Mouse (Mus musculus) left cerebral cortex, adult 11 months (tissue): ENCODE measurements around the gene Tmem35b.
"Not testable (repeated sequence)": the region's sequence is repeated elsewhere in the genome, so short reads cannot be mapped to it uniquely, and the experiment has no call there.

Experiments
- DNase-seq: peaks from one replicate; pipeline ENCODE4 v3.0.0; 2022; ENCODE audit warnings: low spot score

Tmem35b gene

GRCm38 (mm10) chr4:127123391-127123790 is at the start of gene Tmem35b:
Gene Tmem35b, plus strand, starts transcription at chr4:127123691.
- DNase-seq = no peak

- no peak for DNase-seq
Observed at GRCm38 (mm10) chr4:127074915-127075314, 48.6 kb upstream of the Tmem35b start.

- DNase-seq = peak; percentile 92
Observed at GRCm38 (mm10) chr4:127076875-127077548, 46.5 kb upstream of the Tmem35b start, which contains the start of gene Zmym6. Gene Zmym6, plus strand, starts transcription at chr4:127077383.

GRCm38 (mm10) chr4:127080806-127081205 is 42.7 kb upstream of the Tmem35b start:
- no peak for DNase-seq

- DNase-seq = no peak
Observed at GRCm38 (mm10) chr4:127083131-127083530, 40.4 kb upstream of the Tmem35b start.

GRCm38 (mm10) chr4:127085761-127086160 is 37.7 kb upstream of the Tmem35b start:
- no peak for DNase-seq

- DNase-seq = no peak
Observed at GRCm38 (mm10) chr4:127091188-127091587, 32.3 kb upstream of the Tmem35b start.

GRCm38 (mm10) chr4:127095090-127095489 is 28.4 kb upstream of the Tmem35b start:
- no peak for DNase-seq

- DNase-seq = not testable (repeated sequence)
Observed at GRCm38 (mm10) chr4:127099552-127099951, 23.9 kb upstream of the Tmem35b start.

- DNase-seq = no peak
Observed at GRCm38 (mm10) chr4:127107566-127107965, 15.9 kb upstream of the Tmem35b start.

GRCm38 (mm10) chr4:127110570-127110969 is 12.9 kb upstream of the Tmem35b start:
- DNase-seq = no peak

- no peak for DNase-seq
Observed at GRCm38 (mm10) chr4:127124331-127124730, 840 bp downstream of the Tmem35b start.

- peak; percentile 13 for DNase-seq
Observed at GRCm38 (mm10) chr4:127125834-127126463, 2.5 kb downstream of the Tmem35b start.

- no peak for DNase-seq
Observed at GRCm38 (mm10) chr4:127134687-127135086, 11.2 kb downstream of the Tmem35b start.

GRCm38 (mm10) chr4:127137591-127137990 is 14.1 kb downstream of the Tmem35b start:
- no peak for DNase-seq

GRCm38 (mm10) chr4:127138486-127138885 is 15.0 kb downstream of the Tmem35b start:
- no peak for DNase-seq

- no peak for DNase-seq
Observed at GRCm38 (mm10) chr4:127150031-127150430, 26.5 kb downstream of the Tmem35b start.

- no peak for DNase-seq
Observed at GRCm38 (mm10) chr4:127153345-127153744, 29.9 kb downstream of the Tmem35b start.

- no peak for DNase-seq
Observed at GRCm38 (mm10) chr4:127155757-127156156, 32.3 kb downstream of the Tmem35b start.

- DNase-seq = no peak
Observed at GRCm38 (mm10) chr4:127157746-127158145, 34.3 kb downstream of the Tmem35b start.

GRCm38 (mm10) chr4:127163926-127164325 is 40.4 kb downstream of the Tmem35b start:
- DNase-seq = no peak

GRCm38 (mm10) chr4:127167096-127167495 is 43.6 kb downstream of the Tmem35b start:
- DNase-seq = no peak

- no peak for DNase-seq
Observed at GRCm38 (mm10) chr4:127167731-127168130, 44.2 kb downstream of the Tmem35b start.
